Mouse (Mus musculus) liver, embryonic 16.5 days (tissue): ENCODE results near the gene Cmtr2. TPM values are rescaled to one million over a fixed set of nuclear protein-coding genes. Genes with fewer than 3 reads are reported as not detected.

Experiments
- ATAC-seq: fragments of 200-750 bp; cut with Nextera tagmentation; 2 replicates; pipeline ENCODE4 v1.8.0; 2017; ENCODE audit warnings: low read depth, mild to moderate bottlenecking, moderate number of reproducible peaks, moderate library complexity
- H3K27ac ChIP-seq: fragments of 300-500 bp; sonication (generic); 2 replicates; pipeline ENCODE4 v1.5.1; 2014; ENCODE audit warnings: mild to moderate bottlenecking, low read length
- H3K27me3 ChIP-seq: fragments of 300-500 bp; sonication (generic); 2 replicates; pipeline ENCODE4 v1.6.1; 2014; ENCODE audit warnings: low read depth, low read length, mixed read lengths; ENCODE audit not compliant: control insufficient read depth, insufficient read depth
- H3K36me3 ChIP-seq: fragments of 300-500 bp; sonication (generic); 2 replicates; pipeline ENCODE4 v1.6.1; 2014; ENCODE audit warnings: mild to moderate bottlenecking; ENCODE audit not compliant: control insufficient read depth, insufficient read depth
- H3K4me1 ChIP-seq: fragments of 300-500 bp; sonication (generic); 2 replicates; pipeline ENCODE4 v1.6.1; 2014; ENCODE audit warnings: low read depth, low read length, mixed read lengths; ENCODE audit not compliant: control insufficient read depth
- H3K4me2 ChIP-seq: fragments of 300-500 bp; sonication (generic); 2 replicates; pipeline ENCODE4 v1.6.1; 2014; ENCODE audit warnings: low read depth, low read length, mixed read lengths
- H3K4me3 ChIP-seq: fragments of 300-500 bp; sonication (generic); 2 replicates; pipeline ENCODE4 v1.5.1; 2014; ENCODE audit warnings: low read depth, mild to moderate bottlenecking, low read length
- H3K9ac ChIP-seq: fragments of 300-500 bp; sonication (generic); 2 replicates; pipeline ENCODE4 v1.6.1; 2014; ENCODE audit warnings: low read depth, low read length
- H3K9me3 ChIP-seq: fragments of 300-500 bp; sonication (generic); replicated peaks from 2 replicates; pipeline ENCODE4 v1.6.1; 2016; ENCODE audit warnings: low read length; ENCODE audit not compliant: control insufficient read depth
- whole genome bisulfite sequencing: fragments of 180-500 bp; shearing (Covaris S2); extraction: QIAGEN DNeasy Blood & Tissue Kit; methylation state at CpG from one replicate; pipeline ENCODE4 v1.1.7; 2014; ENCODE audit not compliant: insufficient replicate concordance; 5-methylcytosine and 5-hydroxymethylcytosine counted together
- polyA plus RNA-seq: library from polyadenylated mRNA; unstranded; fragments of >200 nt; fragmentation: Nextera tagmentation; extraction: Ambion mirVana; gene quantifications from 2 replicates; pipeline ENCODE4 v1.2.1, GENCODE M21; 2015

Gene Cmtr2
- polyA plus RNA-seq = 2.6 and 2.8 TPM in 2 replicates

DNA sequence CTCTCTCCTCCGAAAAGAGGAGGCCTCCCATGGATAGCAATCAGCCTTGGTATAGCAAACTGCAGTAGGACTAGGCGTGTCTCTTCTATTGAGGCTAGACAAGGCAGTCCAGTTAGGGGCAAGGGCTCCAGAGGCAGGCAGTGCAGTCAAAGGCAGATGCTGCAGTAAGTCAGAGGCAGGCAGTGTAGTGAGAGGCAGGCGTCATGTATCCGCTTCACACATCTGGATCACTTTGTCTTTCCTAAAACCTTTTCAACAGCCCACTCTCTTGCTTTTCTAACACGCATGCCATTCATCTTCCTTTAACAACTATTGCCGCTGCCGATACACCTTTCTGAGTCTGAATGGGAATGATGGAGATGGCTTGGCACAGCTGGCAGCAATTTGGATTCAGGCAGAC lies at the start of gene Cmtr2:
Gene Cmtr2 (plus strand): TSS at position 301 of the 400 bp plus-strand sequence.
- Histone ChIP-seq H3K27ac (no peak within 1 kb of the TSS), H3K9ac (no peak within 1 kb of the TSS), H3K4me3 (no peak within 1 kb of the TSS), H3K27me3 (no peaks in the 10 kb centered on the region), H3K9me3 (no peaks in the 10 kb centered on the region), H3K4me1 (peaks cover 9% of the 10 kb centered on the region), H3K4me2 (no peak within 1 kb of the TSS), H3K36me3 (no peaks in the 10 kb centered on the region)
- no peak for ATAC-seq
- 55% methylated on average over 7 of the region's 7 CpGs for WGBS

- no peaks in the 10 kb centered on the region for H3K36me3 ChIP-seq
- H3K4me2 ChIP-seq = no peak overlapping the region
- H3K27me3 ChIP-seq = peaks cover 19% of the 10 kb centered on the region
- no peak for ATAC-seq
- no peak overlapping the region for H3K4me3 ChIP-seq
- no peaks in the 10 kb centered on the region for H3K9me3 ChIP-seq
- no peaks in the 10 kb centered on the region for H3K4me1 ChIP-seq
- H3K27ac ChIP-seq = no peak overlapping the region
- WGBS = 68% methylated on average over 8 of the region's 8 CpGs
- no peak overlapping the region for H3K9ac ChIP-seq
Observed at GRCm38 (mm10) chr8:110166270-110166669, 49.2 kb upstream of the Cmtr2 start.

GRCm38 (mm10) chr8:110168046-110168445 lies 47.4 kb upstream of the Cmtr2 start, which contains the start of gene Calb2:
Gene Calb2 (minus strand): TSS chr8:110168210.
- no peak within 1 kb of the TSS for H3K4me2 ChIP-seq
- no peak for ATAC-seq

DNA sequence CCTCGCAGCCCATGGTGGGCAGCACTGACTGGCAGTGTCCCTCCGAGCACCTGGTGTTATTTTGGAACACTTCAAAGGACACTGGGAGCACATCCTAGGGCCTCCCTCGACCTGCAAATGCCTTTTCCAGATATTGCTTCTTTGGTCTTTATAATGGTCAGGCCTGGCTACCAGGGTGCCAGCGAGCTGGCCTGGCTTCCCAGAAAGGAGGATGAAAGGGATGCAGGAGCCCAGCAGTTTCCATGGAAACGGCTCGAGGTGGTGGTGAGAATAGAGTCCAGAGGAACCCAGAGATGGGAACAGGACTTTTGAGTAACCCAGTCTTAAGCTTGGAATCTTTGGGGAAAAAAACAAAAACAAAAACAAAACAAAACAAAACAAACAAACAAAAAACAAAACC lies 43.3 kb upstream of the Cmtr2 start:
- Histone ChIP-seq H3K4me3 (no peak overlapping the region), H3K9me3 (no peaks in the 10 kb centered on the region), H3K4me1 (no peaks in the 10 kb centered on the region), H3K27ac (no peak overlapping the region), H3K27me3 (peaks cover 17% of the 10 kb centered on the region), H3K4me2 (no peak overlapping the region), H3K9ac (no peak overlapping the region), H3K36me3 (no peaks in the 10 kb centered on the region)
- ATAC-seq = no peak
- 47% methylated on average over 6 of the region's 6 CpGs for WGBS

More at GRCm38 (mm10) chr8:110168046-110168445, 47.4 kb upstream of the Cmtr2 start, which contains the start of gene Calb2:
- Histone ChIP-seq H3K4me1 (no peaks in the 10 kb centered on the region), H3K9ac (no peak within 1 kb of the TSS), H3K27me3 (peaks cover 19% of the 10 kb centered on the region), H3K36me3 (no peaks in the 10 kb centered on the region), H3K27ac (no peak within 1 kb of the TSS), H3K9me3 (no peaks in the 10 kb centered on the region), H3K4me3 (no peak within 1 kb of the TSS)
- WGBS = 1% methylated on average over 33 of the region's 33 CpGs

DNA sequence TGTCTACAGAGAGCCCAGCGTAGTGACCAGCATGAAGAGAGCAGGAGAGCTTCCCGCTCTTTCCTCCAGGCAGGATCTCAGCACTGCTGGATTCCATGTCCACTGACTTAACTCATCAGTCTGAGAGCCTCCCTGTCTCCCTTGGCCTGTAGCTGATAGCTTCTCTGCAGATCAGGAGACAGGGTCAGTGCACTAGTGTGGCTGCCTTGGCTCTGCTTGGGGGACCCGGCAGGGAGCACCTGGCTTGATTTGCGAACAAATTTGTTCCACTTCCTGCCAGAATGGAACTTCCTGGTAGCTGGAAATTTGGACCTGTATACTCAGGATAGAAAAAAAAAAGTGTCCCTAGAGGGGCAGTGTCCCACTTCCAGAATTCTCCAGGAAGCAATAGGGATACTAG lies 40.6 kb upstream of the Cmtr2 start:
- Histone ChIP-seq H3K9ac (no peak overlapping the region), H3K4me2 (no peak overlapping the region), H3K36me3 (no peaks in the 10 kb centered on the region), H3K27ac (no peak overlapping the region), H3K27me3 (no peaks in the 10 kb centered on the region), H3K4me3 (no peak overlapping the region), H3K4me1 (no peaks in the 10 kb centered on the region), H3K9me3 (no peaks in the 10 kb centered on the region)
- no peak for ATAC-seq
- WGBS = 66% methylated on average over 4 of the region's 4 CpGs

DNA sequence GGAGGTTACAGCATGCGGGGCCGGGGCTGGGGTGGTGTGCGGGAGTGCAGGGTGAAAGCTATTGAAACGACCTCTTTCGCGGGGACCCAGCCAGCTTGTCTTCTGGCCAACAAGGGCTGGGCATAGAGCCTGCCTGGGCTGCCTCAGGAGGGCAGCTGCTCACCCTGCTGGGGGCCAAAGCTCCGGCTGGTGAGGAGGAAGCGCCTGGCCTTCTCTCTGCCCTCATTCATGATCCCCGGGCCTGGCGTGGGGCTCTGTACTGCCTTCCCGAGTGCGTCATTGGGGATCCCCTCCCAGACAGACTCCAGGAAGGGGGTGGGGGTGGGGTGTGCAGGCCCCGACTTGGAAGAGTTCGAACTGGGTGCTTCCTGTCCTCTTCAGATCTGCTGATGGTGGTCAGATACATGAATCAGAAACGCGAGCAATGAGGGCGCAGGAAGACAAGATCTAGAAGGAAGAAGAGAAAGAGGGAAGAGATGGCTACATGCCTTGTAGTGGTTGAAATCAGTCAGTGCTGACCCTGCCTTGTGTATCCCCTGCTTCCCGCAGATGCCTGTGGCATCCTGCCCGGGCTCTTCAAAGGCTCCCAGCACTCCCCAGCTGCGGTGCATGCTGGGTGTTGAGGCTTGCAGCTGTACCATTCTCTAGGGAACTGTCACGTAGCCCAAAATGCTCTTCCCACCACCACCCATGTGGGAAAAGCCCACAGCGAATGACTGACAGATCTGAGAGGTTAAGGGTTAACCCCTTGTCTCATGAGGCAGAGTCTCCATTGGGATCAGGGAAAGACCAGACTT lies 37.9 kb upstream of the Cmtr2 start:
- H3K4me3 ChIP-seq = no peak overlapping the region
- no peak overlapping the region for H3K9ac ChIP-seq
- H3K4me2 ChIP-seq = no peak overlapping the region
- no peak overlapping the region for H3K27ac ChIP-seq
- H3K36me3 ChIP-seq = no peaks in the 10 kb centered on the region
- H3K27me3 ChIP-seq = no peaks in the 10 kb centered on the region
- ATAC-seq = no peak
- no peaks in the 10 kb centered on the region for H3K9me3 ChIP-seq
- no peaks in the 10 kb centered on the region for H3K4me1 ChIP-seq
- WGBS = 13% methylated on average over 22 of the region's 22 CpGs

- Histone ChIP-seq H3K4me3 (no peak overlapping the region), H3K27me3 (no peaks in the 10 kb centered on the region), H3K4me1 (no peaks in the 10 kb centered on the region), H3K4me2 (no peak overlapping the region), H3K27ac (no peak overlapping the region), H3K9me3 (no peaks in the 10 kb centered on the region), H3K9ac (no peak overlapping the region), H3K36me3 (no peaks in the 10 kb centered on the region)
- WGBS = 77% methylated on average over 11 of the region's 11 CpGs
- ATAC-seq = no peak
Observed at GRCm38 (mm10) chr8:110182735-110183367, 32.6 kb upstream of the Cmtr2 start.

GRCm38 (mm10) chr8:110183748-110184147 lies 31.7 kb upstream of the Cmtr2 start:
- H3K27ac ChIP-seq = no peak overlapping the region
- WGBS = 21% methylated on average over 11 of the region's 11 CpGs
- no peaks in the 10 kb centered on the region for H3K4me1 ChIP-seq
- H3K9ac ChIP-seq = no peak overlapping the region
- H3K9me3 ChIP-seq = no peaks in the 10 kb centered on the region
- H3K27me3 ChIP-seq = no peaks in the 10 kb centered on the region
- H3K4me3 ChIP-seq = no peak overlapping the region
- ATAC-seq = no peak
- H3K4me2 ChIP-seq = no peak overlapping the region
- H3K36me3 ChIP-seq = no peaks in the 10 kb centered on the region

- H3K36me3 ChIP-seq = no peaks in the 10 kb centered on the region
- no peaks in the 10 kb centered on the region for H3K27me3 ChIP-seq
- 64% methylated on average over 4 of the region's 4 CpGs for WGBS
- no peaks in the 10 kb centered on the region for H3K4me1 ChIP-seq
- no peak overlapping the region for H3K4me3 ChIP-seq
- H3K27ac ChIP-seq = no peak overlapping the region
- ATAC-seq = no peak
- no peaks in the 10 kb centered on the region for H3K9me3 ChIP-seq
- H3K4me2 ChIP-seq = no peak overlapping the region
- H3K9ac ChIP-seq = no peak overlapping the region
Observed at GRCm38 (mm10) chr8:110185538-110185937, 29.9 kb upstream of the Cmtr2 start.
